Mouse (Mus musculus) adipose tissue, adult 10 weeks (tissue): ENCODE data around the gene Gm8369. TPM values are rescaled to one million over a fixed set of nuclear protein-coding genes. Genes with fewer than 3 reads are reported as not detected.

Source experiments
- polyA plus RNA-seq: library from polyadenylated mRNA; stranded (reverse); fragments of 350-450 nt; fragmentation: Illumina TruSeq; extraction: RNeasy Lipid Tissue Mini Kit (QIAGEN cat#74804); gene quantifications from one replicate; pipeline ENCODE4 v1.2.3, GENCODE M21; 2014; ENCODE audit warnings: low read depth, low replicate concordance

The Gm8369 gene
- 0.84 TPM for polyA plus RNA-seq

GRCm38 (mm10) chr19:11485746-11486145 is at the start of gene Gm8369:
Gene Gm8369, plus strand, starts transcription at chr19:11485938.

GRCm38 (mm10) chr19:11443338-11443737 is 42.4 kb upstream of the Gm8369 start, which contains the start of gene Ms4a4b:
Gene Ms4a4b, plus strand, starts transcription at chr19:11443553.

GRCm38 (mm10) chr19:11469215-11469614 is 16.5 kb upstream of the Gm8369 start, which contains the start of gene Ms4a6c:
Gene Ms4a6c, plus strand, starts transcription at chr19:11469366.

GRCm38 (mm10) chr19:11516246-11516645 is 30.5 kb downstream of the Gm8369 start, which contains the start of gene Ms4a6b:
Gene Ms4a6b, plus strand, starts transcription at chr19:11516512.

GRCm38 (mm10) chr19:11536593-11536992 is 50.9 kb downstream of the Gm8369 start, which contains the start of gene Ms4a4d:
Gene Ms4a4d, plus strand, starts transcription at chr19:11536801.

Other genes with a start within 250 kb of the Gm8369 start
- 0.27 TPM for gene Ms4a1, start 219.7 kb upstream of the Gm8369 start, polyA plus RNA-seq
- 6.4 TPM for gene Ms4a5, start 202.1 kb upstream of the Gm8369 start, polyA plus RNA-seq
- 7.3 TPM for gene Ms4a14, start 171.5 kb upstream of the Gm8369 start, polyA plus RNA-seq
- 9.0 TPM for gene Ms4a7, start 149.8 kb upstream of the Gm8369 start, polyA plus RNA-seq
- gene Ms4a4a, start 110.4 kb upstream of the Gm8369 start, polyA plus RNA-seq, result 6.6 TPM
- 1.2 TPM for gene Ms4a4c, start 81.2 kb upstream of the Gm8369 start, polyA plus RNA-seq
- 4.1 TPM for gene Ms4a4b, start 42.4 kb upstream of the Gm8369 start, polyA plus RNA-seq
- gene Ms4a6c, start 16.6 kb upstream of the Gm8369 start, polyA plus RNA-seq, result 12.9 TPM
- gene Ms4a6b, start 30.6 kb downstream of the Gm8369 start, polyA plus RNA-seq, result 11.3 TPM
- gene Ms4a4d, start 50.9 kb downstream of the Gm8369 start, polyA plus RNA-seq, result 20.0 TPM
- 5.1 TPM for gene Ms4a6d, start 118.9 kb downstream of the Gm8369 start, polyA plus RNA-seq
- 0.12 TPM for gene Ms4a2, start 137.8 kb downstream of the Gm8369 start, polyA plus RNA-seq
- gene Ms4a3, start 154.9 kb downstream of the Gm8369 start, polyA plus RNA-seq, result not detected
- gene Oosp2, start 174.6 kb downstream of the Gm8369 start, polyA plus RNA-seq, result not detected
- not detected for gene Oosp1, start 205.2 kb downstream of the Gm8369 start, polyA plus RNA-seq
- not detected for gene Oosp3, start 211.1 kb downstream of the Gm8369 start, polyA plus RNA-seq